Mouse (Mus musculus) neutrophil, adult 5-6 weeks (primary cell): Measurements from ENCODE around the gene Sorbs2. TPM values are rescaled to one million over a fixed set of nuclear protein-coding genes. Genes with fewer than 3 reads are reported as not detected.

Experiments used
- ATAC-seq: fragments of 151-379, 151-347 bp; 2 replicates; pipeline ENCODE4 v1.8.0; 2017; ENCODE audit warnings: mild to moderate bottlenecking, moderate TSS enrichment; ENCODE audit not compliant: insufficient number of reproducible peaks, poor library complexity, low FRiP score, severe bottlenecking; ENCODE audit errors: extremely low read depth
- total RNA-seq: library from RNA; stranded (forward); fragments of 200-1000 nt; gene quantifications from 2 replicates; pipeline ENCODE4 v1.2.3, GENCODE M21; 2017

Sorbs2 gene
- total RNA-seq, 1 experiment from 2014 or later = 0.93 TPM

DNA sequence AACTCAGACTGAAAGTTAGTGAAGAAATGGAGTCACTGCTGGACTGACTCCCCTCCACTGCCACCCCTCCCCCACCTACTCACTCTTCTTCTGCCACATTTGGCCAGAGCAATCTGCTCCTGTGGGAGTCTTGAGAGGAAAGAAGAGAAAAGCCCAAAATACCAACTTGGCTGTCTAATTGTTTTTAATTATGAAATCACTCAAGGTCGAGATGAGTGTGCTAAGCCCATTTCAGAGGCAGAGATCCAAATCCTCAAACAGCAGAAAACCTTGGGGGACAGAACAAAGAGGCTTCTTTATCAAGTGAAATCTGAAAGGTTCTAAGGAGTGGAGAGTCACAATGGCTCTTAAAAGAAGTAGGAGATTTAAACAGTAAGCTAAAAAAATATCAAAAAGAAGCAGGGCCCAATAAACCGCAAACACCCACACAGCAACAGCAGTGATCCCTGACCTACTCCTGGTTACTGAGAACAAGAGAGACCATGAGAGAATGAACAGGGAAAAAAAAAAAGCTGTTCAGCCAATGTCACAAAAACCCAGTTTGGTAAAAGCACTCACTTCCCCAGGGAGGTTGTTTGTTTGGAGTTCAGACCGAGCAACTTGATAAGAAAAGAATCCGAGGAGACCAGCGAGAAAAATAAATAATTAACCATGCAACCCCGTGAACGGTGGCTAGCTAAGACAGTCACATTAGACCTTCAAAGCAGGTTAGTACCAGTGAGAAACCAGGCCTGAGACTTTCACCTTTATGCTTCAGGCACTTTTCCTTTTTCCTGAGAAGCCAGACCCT lies 103.0 kb downstream of the Sorbs2 start:
- no peak for ATAC-seq

DNA sequence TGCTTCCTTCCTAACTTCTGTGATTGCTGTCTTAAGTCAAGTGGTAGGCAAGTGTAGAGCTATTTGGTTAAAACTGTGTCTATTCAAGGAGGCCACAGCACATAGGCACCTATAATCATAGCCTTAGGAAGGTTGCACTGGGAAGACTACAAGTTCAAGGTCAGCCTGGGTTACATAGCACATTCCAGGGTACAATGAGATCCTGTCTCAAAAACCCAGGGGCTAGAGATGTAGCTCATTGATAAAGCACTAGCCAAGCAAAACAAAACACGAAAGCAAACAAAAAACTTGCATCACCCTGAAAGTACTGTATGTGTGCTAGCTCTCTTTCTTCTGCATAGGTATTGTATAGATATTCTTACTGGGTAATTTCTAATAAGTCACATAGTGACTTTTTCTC lies 103.7 kb downstream of the Sorbs2 start:
- no peak for ATAC-seq

DNA sequence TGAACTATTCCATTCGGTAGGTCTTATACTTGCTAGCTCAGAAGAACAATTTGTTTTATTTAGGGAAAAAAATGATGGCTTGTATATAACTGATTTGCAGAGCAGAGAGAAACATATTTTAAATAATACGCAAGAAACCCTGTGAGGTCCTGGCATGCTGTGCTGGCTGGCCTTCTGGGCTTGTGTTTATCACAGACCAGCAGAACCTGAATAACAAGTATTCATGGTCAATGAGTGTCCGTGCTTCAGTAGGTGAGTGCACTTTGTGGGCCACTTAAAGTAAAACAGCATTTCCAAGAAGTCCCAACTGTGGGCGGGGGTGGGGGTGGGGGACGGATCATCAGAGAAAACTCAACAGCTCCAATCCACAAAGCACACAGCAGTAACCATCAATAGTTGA lies 107.0 kb downstream of the Sorbs2 start:
- no peak for ATAC-seq

DNA sequence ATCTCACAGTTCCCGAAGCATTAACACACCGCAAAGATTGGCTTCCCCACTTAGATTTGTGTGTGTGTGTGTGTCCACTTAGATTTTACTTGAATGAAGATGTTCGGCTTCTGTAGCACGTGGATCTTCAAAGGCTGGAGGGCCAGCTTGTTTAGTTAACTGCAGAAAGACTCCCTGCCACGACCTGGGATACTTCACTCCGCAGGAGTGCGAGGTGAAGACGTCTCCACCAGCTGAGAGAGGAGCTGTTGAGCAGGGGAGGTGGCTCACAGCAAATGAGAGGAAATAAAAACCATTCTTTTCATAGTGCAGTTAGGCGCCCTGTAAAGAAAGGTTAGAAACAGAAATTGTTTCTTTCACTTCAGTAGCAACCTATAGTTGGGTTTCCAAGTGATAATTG lies 107.5 kb downstream of the Sorbs2 start:
- no peak for ATAC-seq

DNA sequence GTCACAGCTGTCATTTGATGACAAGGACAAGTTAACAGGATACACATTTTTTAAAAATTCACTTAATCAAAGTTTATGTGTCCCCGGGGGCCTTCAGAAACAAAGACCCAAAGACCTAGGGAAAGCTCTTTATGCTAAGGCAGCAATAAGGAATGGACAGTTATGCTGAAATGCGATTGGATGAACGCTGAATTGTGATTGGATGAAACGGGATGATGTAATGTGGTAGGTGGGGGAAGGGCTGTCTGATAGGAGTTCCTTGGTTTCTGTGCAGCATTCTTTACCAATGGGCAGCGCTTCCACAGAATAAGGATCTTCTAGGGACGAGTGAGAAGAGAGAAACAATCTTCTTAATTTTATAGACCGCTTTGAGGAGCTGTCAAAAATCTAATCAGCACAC lies 108.0 kb downstream of the Sorbs2 start:
- no peak for ATAC-seq

DNA sequence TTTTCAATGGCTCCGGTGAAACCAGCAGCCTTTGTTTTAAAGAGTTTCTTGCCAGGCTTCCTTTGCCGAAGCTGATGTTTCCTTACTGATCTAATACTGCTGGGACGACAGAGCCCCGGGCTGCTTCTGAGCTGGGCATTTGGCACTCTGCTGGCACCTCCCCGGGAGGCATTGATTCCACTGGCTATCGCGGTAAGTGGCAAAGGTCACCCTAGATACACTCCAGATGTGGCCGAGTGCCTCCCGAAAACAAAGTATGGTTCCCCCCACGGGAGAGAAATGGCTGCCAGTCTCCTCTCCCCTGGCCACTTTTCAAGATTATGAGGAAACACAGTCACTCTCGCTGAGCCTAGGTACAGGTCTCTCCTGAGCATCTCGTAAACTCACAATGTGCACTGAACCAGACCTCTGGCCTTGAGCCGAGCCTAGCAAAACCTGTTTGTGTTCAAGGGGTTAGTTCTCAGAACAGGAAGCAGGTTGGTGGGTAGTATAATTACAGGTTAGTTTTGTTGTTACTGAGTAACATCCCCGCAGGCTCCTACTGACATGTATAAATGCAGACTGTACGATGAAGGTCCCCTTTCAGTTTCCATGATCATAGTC lies 114.1 kb downstream of the Sorbs2 start:
- no peak for ATAC-seq

DNA sequence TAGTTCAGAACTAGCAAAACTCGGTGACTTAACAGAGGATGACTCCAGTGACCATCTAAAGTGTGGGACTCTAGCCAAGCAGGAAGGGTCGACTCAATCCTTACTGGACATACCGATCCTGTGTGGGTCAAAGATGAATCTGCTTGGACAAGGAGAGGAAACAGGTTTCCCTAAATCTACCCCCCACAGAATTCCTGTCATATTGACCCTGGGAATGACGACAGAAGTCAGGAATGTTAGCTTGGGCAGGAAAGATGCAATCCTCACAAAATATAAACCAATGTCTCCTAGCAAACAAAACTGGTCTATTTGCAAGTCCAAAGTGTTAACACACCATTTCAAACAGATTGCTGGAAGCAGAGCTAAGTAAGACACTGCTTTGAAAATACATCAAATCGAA lies 118.8 kb downstream of the Sorbs2 start:
- no peak for ATAC-seq

DNA sequence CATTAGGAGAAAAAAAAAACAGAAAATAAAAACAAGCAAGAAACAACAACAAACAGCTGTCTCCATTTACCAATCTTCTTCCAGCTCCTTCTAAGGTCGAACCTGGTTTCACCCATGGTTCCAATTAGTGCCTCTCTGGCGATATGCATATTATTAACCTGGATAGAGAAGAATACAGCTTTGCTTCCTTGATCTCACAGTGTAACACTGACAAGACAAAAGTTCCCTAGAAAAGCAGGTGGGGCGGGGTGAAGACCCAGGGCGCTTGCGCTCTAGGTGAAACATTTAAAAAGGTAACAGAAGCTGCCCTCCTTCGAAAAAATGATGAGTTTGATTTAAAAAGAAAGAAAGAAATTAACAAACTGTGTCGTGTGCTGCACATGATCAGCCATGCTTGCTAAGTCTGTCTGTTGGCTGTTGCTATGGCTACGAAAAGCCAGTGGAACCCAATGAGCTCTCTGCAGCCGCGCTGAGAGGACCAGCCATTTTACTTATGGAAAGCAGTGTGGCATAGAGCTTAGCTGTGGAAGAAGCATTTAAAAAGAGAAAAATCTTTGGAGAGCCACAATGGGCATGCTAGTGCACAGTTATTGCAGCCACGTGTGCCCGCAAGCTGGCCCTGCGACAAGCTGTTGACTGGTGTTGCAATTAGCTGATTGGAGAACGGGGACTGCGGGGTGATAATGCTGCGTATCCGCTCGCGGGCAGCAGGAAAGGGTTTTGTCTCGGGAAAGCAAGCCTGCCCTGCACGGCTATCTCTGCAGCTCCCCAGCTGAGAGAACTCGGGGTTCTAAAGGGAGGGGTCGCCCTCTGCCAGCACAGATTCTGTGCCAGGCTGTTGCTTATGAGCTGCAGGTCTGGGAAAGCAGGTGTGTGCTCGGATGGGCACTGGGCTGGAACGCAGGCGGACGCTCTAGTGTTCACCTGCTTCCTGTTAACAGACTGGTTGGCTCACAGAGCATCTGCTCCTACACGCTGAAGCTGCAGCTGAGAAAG lies 120.0 kb downstream of the Sorbs2 start:
- peak; percentile 82 for ATAC-seq

DNA sequence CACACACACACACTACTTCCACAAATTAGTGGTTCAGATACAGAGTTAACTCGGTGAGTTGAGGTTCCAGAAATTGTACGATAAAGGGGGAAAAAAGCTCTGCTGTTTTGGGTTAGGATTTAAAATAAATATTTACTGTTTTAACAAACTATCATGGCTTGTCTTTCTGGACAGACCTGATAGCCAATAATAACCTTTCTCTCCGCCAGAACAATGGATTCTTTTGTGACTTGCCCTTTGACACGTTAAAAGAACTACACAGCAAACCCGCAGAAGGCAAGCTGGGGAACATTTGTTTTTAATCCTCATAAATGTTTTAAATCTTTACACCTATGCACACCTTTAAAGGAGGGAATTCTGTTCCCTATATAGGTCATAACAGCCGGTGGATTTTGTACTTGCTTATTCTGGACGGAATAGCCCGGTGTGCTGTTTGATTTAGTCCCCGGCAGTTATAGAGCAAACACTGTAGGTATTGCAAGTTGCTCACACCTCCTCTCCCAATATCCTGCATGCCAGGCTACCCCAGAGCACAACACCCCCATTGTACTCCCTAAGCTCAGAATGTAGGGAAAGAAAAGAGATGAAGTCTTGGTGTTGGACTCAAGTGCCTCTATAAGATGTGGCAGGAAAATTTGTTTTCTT lies 121.0 kb downstream of the Sorbs2 start:
- no peak for ATAC-seq

DNA sequence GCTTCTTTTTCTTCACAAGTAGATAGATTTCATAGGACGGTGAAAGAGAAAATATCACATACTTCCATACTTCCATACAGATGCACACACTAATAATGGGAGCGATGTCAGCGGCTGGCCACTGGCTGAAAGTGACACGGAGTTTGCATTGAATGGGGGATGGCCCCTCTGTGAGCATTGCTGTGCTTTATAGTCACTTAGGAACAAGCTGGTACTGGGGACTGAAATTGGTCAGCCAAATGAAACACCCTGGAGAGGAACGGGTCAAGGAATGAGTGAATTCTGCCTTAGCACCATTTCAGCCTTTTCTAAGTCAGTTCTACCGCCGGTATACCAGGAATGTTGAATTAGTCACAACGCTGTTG lies 121.5 kb downstream of the Sorbs2 start:
- ATAC-seq = no peak

DNA sequence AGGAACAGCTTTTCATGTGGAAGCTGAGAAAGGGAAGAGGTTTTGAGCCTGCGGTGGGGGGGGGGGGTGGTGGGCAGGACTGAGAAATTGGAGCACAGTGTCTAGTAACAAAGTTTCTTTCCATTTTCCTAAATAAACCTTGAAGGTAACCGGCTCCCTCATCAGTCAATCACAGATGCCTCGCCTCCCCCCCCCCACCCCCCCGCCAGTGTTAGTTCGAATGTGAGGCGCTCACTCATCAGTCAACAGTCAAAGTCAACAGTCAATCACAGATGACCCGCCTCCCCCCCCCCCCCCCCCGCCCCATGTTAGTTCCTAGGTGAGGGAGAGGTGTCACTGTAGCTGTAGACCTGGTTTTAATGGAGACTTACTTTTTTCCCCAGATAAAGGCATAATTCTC lies 123.4 kb downstream of the Sorbs2 start:
- no peak for ATAC-seq

DNA sequence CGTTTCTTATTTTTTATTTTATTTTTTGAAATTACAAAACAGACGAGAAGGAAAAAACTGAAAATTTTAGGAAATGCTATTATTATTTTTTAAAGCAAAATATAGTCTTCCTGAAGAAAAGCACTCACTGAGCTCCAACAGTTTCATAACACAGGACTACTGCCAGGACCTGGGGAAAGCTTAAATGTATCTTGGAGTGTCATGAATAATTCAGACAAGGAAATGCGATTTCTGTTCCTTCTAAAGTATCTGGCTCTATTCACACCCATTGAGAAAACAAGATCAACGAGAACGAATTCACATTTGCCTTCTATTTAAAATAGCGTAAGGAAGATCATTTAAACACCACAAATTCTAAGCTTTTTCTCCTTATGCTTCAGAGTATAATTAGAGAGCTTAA lies 127.6 kb downstream of the Sorbs2 start:
- no peak for ATAC-seq

DNA sequence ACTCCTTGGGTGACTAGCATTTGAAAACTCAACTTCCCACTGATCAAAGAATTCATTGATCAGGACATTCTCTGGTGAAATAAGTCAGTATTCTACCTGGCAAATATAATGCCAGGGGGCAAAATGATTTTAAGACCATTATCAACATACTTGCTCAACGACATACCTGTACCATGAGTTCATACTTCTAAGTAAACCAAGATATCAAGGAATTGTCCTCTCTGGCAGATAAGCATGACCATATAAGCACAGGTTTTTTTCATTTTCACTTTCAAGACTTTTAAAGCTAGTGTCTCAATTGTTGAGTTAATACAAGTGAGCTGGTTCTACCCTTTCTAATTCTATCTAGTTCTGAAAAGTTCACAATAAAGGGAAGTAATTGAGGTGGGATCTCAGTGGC lies 130.2 kb downstream of the Sorbs2 start:
- ATAC-seq = no peak

DNA sequence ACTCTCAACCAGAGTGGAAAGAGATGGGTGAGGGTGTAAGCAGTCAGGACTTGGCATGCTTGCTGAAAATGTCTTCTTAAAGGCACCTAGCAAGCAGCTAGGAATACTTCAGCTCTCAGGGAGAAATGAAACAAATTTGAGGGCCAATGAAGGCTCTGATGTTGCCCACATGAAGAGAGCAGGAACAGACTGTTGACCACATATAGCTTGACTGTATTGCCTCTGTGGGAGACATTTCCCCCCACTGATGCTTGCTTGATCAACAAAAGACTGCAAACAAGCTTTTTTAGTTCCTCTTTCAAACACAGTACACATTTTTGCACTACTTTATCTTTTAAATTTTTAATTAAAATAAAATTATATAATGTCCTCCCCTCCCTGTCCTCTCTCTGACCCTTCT lies 131.9 kb downstream of the Sorbs2 start:
- no peak for ATAC-seq

DNA sequence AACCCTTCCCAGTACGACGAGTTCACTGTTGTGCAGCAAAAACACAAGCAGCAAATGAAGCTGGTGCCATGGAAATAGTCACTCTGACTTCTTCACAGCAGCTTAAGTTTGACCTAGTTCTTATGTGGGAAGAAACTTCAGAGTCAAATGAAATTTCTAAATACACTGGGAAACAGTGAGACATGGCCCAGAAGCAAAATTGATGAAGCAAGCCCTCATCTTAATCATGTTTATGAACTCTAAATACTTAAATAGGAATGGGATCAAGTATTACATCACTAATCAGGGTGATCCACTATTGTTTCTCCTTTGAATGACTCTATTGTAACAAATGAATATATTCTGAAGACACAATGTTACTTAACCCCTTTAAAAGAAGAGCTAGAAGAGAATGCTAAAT lies 137.1 kb downstream of the Sorbs2 start:
- no peak for ATAC-seq

DNA sequence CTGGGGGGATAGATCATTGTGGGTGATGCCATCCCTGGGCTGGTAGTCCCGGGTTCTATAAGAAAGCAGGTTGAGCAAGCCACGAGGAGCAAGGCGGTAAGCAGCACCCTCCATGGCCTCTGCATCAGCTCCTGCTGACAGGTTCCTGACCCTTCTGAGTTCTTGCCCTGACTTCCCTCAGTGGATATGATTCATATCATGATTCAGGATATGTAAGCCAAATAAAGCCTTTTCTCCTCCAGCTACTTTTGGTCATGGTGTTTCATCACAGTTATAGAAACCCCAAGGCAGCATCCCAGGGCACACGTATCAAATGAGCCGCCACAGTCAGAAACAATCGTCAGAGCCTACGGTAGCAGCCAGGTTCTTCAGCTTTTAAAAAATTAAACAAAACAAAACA lies 141.5 kb downstream of the Sorbs2 start:
- ATAC-seq = no peak

DNA sequence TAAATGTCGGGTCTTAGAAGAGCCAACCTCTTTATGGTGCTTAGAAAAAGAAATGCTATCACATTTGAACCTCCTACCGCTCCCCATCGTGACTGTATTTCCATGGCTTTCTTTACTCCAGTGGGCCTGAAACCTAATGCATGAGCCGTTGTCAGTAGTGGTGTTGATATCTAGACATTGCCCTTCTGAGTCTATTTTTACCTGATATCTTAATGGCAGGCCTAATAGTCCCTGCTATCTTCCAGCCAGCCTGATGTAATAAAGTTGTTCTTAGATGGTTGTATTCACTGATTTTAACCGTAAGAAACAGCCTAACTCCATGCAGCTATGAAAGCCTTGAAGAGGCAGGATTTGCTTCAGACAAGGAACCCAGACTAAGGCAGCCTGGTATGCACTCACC lies 142.4 kb downstream of the Sorbs2 start:
- ATAC-seq = no peak

DNA sequence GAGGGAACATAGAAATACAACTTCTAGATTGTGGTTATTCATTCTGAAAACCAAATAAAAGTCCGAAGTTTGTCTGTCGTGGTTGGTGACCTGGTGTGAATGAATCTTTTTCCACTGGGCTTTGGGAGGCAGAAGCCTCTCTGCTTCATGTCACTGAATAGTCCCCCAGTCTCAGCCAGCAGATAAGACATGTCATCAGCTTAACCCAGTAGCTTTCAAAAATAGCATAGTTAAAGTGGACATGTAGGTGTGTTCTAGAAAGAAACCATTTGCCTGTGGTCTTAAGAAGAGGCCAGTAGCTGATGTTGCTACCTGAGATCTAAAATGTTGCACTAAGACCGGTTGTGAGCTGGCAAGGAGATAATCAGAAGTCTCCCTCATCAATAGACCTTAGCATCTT lies 150.4 kb downstream of the Sorbs2 start:
- ATAC-seq = no peak
